Mouse (Mus musculus): ENCODE data around the gene Inha. TPM values are rescaled to one million over a fixed set of nuclear protein-coding genes. Genes with fewer than 3 reads are reported as not detected.

The Inha gene
- polyA plus RNA-seq, 2 experiments, result 10.5 to 64.2 TPM

- ATAC-seq (ENCODE audit: low FRiP score, low read depth) (no peak), DNase-seq (ENCODE audit: low spot score) (no peak)
- H3K4me2 ChIP-seq (replicated peaks; ENCODE audit: low read depth, low read length, severe bottlenecking), result peak overlapping the region; percentile 75; the same call in 1 of the 2 replicates
- no peak for TF ChIP-seq POLR2A (IDR thresholded peaks at IDR 0.05; ENCODE audit: borderline replicate concordance, extremely low read depth, insufficient read depth, insufficient read length)
- peaks cover 16% of the 10 kb centered on the region for H3K4me1 ChIP-seq (ENCODE audit: control insufficient read depth, insufficient read depth, low read length)
- no peaks in the 10 kb centered on the region for H3K9me3 ChIP-seq (ENCODE audit: control insufficient read depth, low read length)
- peaks cover 22% of the 10 kb centered on the region for H3K27me3 ChIP-seq (ENCODE audit: control insufficient read depth, insufficient read depth, low read length)
- no peak overlapping the region for H3K27ac ChIP-seq (replicated peaks; ENCODE audit: low read depth, low read length)
- peak overlapping the region; percentile 68 for H3K4me3 ChIP-seq (replicated peaks; ENCODE audit: low read length)
- no peak overlapping the region for H3K9ac ChIP-seq (ENCODE audit: low read depth, low read length, severe bottlenecking)
- H3K36me3 ChIP-seq (ENCODE audit: control insufficient read depth, insufficient read depth, low read length), result peaks cover 17% of the 10 kb centered on the region
- whole genome bisulfite sequencing, result 22% methylated on average over 13 of the region's 13 CpGs
These were observed 26.8 kb upstream of the Inha start for GRCm38 (mm10) chr1:75480036-75480435.

- Histone ChIP-seq H3K36me3 (ENCODE audit: control insufficient read depth, insufficient read depth, low read length) (peaks cover 10% of the 10 kb centered on the region), H3K4me3 (replicated peaks; ENCODE audit: low read length) (no peak overlapping the region), H3K4me2 (replicated peaks; ENCODE audit: low read depth, low read length, severe bottlenecking) (no peak overlapping the region), H3K4me1 (ENCODE audit: control insufficient read depth, insufficient read depth, low read length) (peaks cover 16% of the 10 kb centered on the region), H3K9ac (ENCODE audit: low read depth, low read length, severe bottlenecking) (no peak overlapping the region), H3K9me3 (ENCODE audit: control insufficient read depth, low read length) (no peaks in the 10 kb centered on the region), H3K27ac (replicated peaks; ENCODE audit: low read depth, low read length) (no peak overlapping the region), H3K27me3 (ENCODE audit: control insufficient read depth, insufficient read depth, low read length) (peaks cover 29% of the 10 kb centered on the region)
- 84% methylated on average over 7 of the region's 7 CpGs for WGBS
- TF ChIP-seq POLR2A (IDR thresholded peaks at IDR 0.05; ENCODE audit: borderline replicate concordance, extremely low read depth, insufficient read depth, insufficient read length), result no peak
- no peak for DNase-seq (ENCODE audit: low spot score)
- ATAC-seq (ENCODE audit: low FRiP score, low read depth), result no peak
These were observed 26.1 kb upstream of the Inha start for GRCm38 (mm10) chr1:75480735-75481134.

- Histone ChIP-seq H3K4me2 (replicated peaks; ENCODE audit: low read depth, low read length, severe bottlenecking) (peak overlapping the region; percentile 53; the same call in 1 of the 2 replicates), H3K9me3 (ENCODE audit: control insufficient read depth, low read length) (no peaks in the 10 kb centered on the region), H3K27ac (replicated peaks; ENCODE audit: low read depth, low read length) (no peak overlapping the region), H3K4me1 (ENCODE audit: control insufficient read depth, insufficient read depth, low read length) (peaks cover 9% of the 10 kb centered on the region), H3K9ac (ENCODE audit: low read depth, low read length, severe bottlenecking) (no peak overlapping the region), H3K4me3 (replicated peaks; ENCODE audit: low read length) (no peak overlapping the region; the same call in 1 of the 2 replicates), H3K36me3 (ENCODE audit: control insufficient read depth, insufficient read depth, low read length) (peaks cover 33% of the 10 kb centered on the region), H3K27me3 (ENCODE audit: control insufficient read depth, insufficient read depth, low read length) (peaks cover 43% of the 10 kb centered on the region)
- DNase-seq (ENCODE audit: low spot score) (no peak), ATAC-seq (ENCODE audit: low FRiP score, low read depth) (no peak)
- no peak for TF ChIP-seq POLR2A (IDR thresholded peaks at IDR 0.05; ENCODE audit: borderline replicate concordance, extremely low read depth, insufficient read depth, insufficient read length)
- 7% methylated on average over 24 of the region's 24 CpGs for WGBS
These were observed 20.3 kb upstream of the Inha start for GRCm38 (mm10) chr1:75486561-75486960.

- H3K4me3 ChIP-seq (replicated peaks; ENCODE audit: low read length), result peak overlapping the region; percentile 48
- peaks cover 37% of the 10 kb centered on the region for H3K36me3 ChIP-seq (ENCODE audit: control insufficient read depth, insufficient read depth, low read length)
- no peak overlapping the region for H3K27ac ChIP-seq (replicated peaks; ENCODE audit: low read depth, low read length)
- H3K4me2 ChIP-seq (replicated peaks; ENCODE audit: low read depth, low read length, severe bottlenecking), result peak overlapping the region; percentile 53
- WGBS, result 1% methylated on average over 13 of the region's 13 CpGs
- H3K9me3 ChIP-seq (ENCODE audit: control insufficient read depth, low read length), result no peaks in the 10 kb centered on the region
- DNase-seq (ENCODE audit: low spot score), result no peak
- H3K4me1 ChIP-seq (ENCODE audit: control insufficient read depth, insufficient read depth, low read length), result peaks cover 9% of the 10 kb centered on the region
- no peak overlapping the region for H3K9ac ChIP-seq (ENCODE audit: low read depth, low read length, severe bottlenecking)
- H3K27me3 ChIP-seq (ENCODE audit: control insufficient read depth, insufficient read depth, low read length), result peaks cover 43% of the 10 kb centered on the region
- TF ChIP-seq POLR2A (IDR thresholded peaks at IDR 0.05; ENCODE audit: borderline replicate concordance, extremely low read depth, insufficient read depth, insufficient read length), result no peak
- no peak for ATAC-seq (ENCODE audit: low FRiP score, low read depth)
These were observed 19.9 kb upstream of the Inha start for GRCm38 (mm10) chr1:75487040-75487404.

GRCm38 (mm10) chr1:75487405-75488161 lies 19.3 kb upstream of the Inha start:
- ATAC-seq (ENCODE audit: low FRiP score, low read depth) (peak; percentile 74), DNase-seq (ENCODE audit: low spot score) (peak; percentile 72)
- Histone ChIP-seq H3K36me3 (ENCODE audit: control insufficient read depth, insufficient read depth, low read length) (peaks cover 43% of the 10 kb centered on the region), H3K4me2 (replicated peaks; ENCODE audit: low read depth, low read length, severe bottlenecking) (peak overlapping the region; percentile 53), H3K9ac (ENCODE audit: low read depth, low read length, severe bottlenecking) (peak overlapping the region; percentile 25; the same call in 1 of the 2 replicates), H3K27ac (replicated peaks; ENCODE audit: low read depth, low read length) (no peak overlapping the region), H3K27me3 (ENCODE audit: control insufficient read depth, insufficient read depth, low read length) (peaks cover 42% of the 10 kb centered on the region), H3K9me3 (ENCODE audit: control insufficient read depth, low read length) (no peaks in the 10 kb centered on the region), H3K4me3 (replicated peaks; ENCODE audit: low read length) (peak overlapping the region; percentile 48), H3K4me1 (ENCODE audit: control insufficient read depth, insufficient read depth, low read length) (peaks cover 9% of the 10 kb centered on the region)
- no peak for TF ChIP-seq POLR2A (IDR thresholded peaks at IDR 0.05; ENCODE audit: borderline replicate concordance, extremely low read depth, insufficient read depth, insufficient read length)
- WGBS, result under 1% methylated on average over 62 of the region's 62 CpGs
